Mouse (Mus musculus): Measurements from ENCODE around the gene Coro1c.
A peak's percentile ranks its signal among the peaks of the same experiment; 100 is the strongest.

Coro1c gene

DNA sequence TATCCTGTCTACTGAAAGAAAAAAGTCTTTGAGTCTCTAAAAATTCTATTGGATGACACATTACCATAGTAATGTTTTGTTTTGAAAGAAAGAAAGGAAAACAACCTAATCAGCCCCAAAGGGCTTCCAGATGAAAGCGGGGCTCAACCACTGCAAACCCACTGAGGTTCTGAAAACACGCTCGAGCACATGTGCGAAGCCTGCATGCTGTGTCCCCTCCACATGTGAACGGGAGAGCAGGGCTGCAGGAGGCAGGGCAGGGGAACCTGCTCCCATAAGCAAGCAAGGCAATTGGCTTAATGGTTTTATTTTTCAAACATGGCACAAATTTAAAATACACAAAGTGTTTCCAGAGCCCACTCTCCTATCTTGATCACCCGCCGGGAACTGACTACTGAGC, 51.9 kb downstream of the Coro1c start:
- no peak for DNase-seq (ENCODE audit: low spot score in 2 of 2)

DNA sequence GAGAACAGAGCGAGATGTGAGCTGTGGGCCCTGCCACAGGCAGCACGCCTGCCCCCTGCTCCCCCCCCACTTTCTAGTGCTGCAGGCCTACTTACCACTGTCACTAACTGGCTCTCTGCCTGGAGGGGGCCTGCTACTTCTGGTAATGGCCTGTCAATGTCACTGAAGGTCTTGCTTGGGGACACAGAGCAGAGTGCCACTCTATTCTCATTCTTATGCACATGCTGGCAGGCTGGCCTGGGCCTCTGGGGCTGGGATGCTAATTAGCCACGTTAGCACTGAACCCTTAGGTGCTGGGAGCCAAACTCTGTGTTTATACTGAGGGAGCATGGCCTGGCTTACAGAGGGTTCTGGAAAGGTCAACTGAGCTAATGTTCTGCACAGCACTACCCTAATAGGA, 52.9 kb downstream of the Coro1c start:
- no peak for DNase-seq (ENCODE audit: low spot score in 2 of 2)

DNA sequence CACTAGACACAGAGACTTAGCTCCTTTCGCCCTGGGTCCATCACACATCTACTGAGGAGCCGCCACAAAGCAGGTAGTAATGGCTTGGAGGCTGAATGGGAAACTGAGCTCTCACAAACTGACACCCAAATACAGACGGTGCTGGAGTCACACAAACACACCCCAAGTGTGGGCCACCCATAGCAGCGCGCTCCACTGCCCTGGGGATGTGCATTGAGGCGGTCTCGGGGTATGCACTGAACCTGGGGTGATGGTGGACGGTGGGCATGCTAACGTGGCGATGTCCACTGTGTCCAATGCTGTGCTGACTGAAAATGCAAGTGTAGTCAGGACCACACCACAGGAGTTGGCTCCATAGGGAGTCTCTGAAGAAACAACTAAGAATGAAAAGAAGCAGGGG, 53.4 kb downstream of the Coro1c start:
- DNase-seq (ENCODE audit: low spot score in 2 of 2), result no peak

DNA sequence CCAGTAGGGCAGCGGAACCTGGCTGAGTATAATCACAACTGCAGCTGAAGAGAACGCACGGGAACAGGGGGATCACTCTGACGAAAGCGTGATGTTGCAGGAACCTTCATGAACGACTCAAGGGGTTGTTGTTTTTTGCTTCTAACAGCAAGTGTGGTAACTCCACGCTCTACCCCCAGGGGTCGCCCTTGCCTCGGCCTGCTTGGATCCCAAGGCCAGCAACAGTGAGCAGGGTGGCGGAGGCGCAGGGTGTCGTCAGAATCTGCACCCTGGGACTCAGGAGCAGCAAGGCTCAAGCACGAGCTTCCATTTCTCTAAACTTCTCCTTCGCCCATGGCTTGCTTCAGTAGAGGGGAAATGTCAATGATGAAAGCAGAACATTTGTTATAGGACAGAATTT, 54.1 kb downstream of the Coro1c start:
- peak; percentile 61 to 77 for DNase-seq (ENCODE audit: low spot score in 2 of 2)

DNA sequence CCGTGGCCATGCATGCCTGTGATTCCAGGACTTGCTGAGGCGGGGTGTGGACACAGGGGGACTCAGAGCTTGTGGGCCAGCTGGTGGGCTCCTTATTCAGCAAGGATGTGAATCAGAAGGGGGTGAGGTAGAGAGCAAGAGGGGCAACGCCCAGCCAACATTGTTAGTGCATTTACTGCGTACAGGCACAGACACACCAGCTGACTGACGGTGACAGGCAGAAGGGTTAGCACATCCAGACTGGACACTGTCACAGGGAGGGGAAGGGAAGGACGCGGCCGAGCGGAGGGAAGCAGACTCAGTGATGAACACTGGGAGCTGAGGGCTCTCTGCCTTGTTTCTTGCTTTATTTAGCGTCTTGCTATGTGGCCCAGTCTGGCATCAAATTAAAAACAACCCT, 55.0 kb downstream of the Coro1c start:
- no peak for DNase-seq (ENCODE audit: low spot score in 2 of 2)

DNA sequence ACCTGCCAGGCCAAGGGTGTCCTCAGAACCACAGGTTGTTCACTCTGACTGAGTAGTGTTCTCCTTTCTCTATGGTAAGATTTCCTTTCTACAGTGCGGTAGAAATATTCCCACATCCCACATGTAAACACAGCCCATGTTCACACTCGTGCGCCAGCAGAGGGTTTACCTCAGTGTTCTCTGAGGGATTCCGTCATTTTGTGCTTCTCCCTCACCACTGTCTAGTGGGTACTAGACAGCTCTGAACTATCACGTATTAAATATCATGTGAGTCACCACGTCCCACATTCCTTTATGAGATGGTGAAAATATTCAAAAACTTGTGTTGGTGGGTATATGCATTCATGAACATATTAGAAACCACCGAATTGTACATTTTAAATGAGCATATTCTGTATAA, 56.1 kb downstream of the Coro1c start:
- no peak for DNase-seq (ENCODE audit: low spot score in 2 of 2)

DNA sequence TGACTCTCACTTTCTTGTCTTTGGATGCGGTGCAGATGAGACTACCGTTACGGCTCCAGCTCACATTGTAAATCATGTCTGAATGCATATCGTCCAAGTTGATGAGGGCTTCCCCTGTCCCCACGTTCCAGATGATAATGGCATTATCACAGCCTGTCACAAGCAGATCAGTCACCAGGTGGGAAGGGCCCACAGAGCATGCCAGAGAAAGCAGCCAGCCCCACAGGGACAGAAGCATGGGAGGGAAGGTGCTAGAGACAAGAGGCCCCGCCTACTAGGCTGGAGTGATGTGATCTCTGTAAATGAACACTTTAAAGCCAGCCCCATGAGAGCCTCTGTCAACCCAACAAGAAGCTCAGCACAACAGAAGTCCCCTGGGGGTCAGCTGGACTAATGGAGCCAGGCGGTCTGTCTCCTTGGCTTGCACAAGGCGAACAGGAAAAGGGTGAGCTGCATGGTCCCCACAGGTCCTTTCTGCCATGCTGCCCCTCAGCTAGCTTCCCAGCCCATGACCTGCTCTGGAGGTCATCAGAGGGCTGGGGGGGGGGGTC, 57.8 kb downstream of the Coro1c start:
- DNase-seq (ENCODE audit: low spot score in 2 of 2), result no peak

DNA sequence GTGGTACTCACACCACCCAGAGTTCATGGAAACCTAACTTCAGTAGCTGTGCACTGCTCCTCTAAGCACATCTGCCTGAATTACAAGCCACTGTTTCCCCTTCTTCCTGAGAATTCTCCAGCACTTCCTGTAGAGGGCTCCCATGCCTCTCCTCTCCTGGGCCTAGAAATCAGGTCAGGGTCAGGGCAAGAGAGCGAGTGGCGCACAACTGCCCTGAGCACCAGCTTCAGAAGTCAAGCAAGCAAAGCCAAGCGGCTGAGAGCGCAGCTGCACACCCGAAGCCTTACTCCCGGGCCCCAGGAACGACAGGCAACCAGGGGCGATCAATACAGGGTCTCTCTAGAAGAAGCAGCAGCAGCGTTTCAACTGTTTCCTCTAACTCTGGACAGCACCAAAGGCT, 60.9 kb downstream of the Coro1c start:
- no peak for DNase-seq (ENCODE audit: low spot score in 2 of 2)

DNA sequence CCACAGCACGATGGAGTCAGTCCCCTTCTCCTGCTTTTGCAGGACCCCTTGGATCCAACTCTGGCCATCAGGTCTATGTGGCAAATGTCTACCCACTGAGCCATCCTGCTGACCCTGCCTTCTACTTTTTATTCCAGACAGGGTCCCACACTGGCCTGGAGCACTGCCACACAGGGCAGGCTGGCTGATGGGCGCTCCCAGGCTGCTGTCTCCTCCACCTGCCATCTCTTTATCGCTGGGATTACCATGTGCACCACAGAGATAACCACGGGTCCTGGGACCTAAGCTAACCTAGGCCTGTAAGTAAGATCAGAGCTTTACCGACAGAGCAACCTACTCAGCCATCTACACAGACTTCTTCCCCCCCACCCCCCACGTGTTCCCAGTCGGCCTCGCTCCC, 61.9 kb downstream of the Coro1c start:
- no peak for DNase-seq (ENCODE audit: low spot score in 2 of 2)

DNA sequence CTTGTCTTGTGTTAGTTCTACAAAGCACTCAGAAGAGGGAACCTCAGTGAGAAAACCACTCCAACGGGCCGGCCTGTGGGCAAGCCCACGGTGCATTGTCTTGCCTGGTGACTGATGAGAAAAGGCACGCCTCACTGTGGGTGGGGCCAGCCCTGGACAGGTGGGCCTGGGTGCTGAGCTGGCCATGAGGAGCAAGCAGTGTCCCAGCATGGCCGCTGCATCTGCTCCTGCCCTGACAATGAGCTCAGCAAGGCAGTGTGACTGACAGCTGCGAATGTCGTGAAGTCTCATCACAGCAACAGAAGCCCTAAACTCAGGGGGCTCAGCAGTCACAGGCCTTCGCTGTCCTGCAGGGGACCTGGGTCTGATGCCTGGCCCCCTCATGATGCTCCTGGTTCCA, 62.9 kb downstream of the Coro1c start:
- no peak for DNase-seq (ENCODE audit: low spot score in 2 of 2)

DNA sequence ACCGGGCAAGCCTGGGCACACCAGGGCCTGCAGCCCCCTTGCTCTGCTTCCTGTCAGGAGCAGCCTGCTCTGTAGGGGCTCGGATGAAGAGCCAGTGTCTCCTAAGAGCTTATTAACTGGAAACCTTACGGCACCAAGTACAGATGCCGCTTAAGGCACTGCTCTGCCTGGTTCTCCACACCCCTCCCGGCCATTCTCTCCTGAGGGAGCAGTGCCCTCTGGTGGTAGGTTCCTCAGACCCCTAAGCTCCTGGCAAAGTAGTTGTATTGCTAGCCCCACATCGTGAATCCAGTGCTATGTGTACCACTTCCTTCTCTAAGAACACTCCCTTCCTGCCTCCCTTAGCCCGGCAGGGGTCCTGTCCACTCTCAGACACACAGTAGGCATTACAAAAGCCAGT, 63.8 kb downstream of the Coro1c start:
- peak in 1 of 2 experiments; percentile 68 for DNase-seq (ENCODE audit: low spot score in 2 of 2)

DNA sequence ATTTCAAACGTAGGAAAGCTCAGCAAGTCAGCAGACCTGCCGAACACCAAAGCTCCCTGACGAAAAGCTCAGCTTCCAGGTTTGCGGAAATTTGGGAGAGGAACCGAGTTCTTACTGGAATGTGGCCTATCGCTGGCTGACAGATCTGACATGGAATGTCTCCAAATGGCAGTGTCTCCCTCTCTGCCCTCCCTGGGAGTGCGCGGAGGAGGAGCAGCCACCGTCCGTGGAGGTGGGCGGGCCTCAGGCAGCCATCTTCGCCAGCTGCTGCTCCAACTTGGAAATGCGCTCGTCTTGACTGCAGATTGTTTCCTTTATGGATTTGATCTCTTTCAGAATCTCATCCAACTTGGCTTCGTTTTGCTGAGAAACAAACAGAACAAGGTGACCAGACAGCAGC, 64.5 kb downstream of the Coro1c start:
- DNase-seq (ENCODE audit: low spot score in 2 of 2), result no peak

DNA sequence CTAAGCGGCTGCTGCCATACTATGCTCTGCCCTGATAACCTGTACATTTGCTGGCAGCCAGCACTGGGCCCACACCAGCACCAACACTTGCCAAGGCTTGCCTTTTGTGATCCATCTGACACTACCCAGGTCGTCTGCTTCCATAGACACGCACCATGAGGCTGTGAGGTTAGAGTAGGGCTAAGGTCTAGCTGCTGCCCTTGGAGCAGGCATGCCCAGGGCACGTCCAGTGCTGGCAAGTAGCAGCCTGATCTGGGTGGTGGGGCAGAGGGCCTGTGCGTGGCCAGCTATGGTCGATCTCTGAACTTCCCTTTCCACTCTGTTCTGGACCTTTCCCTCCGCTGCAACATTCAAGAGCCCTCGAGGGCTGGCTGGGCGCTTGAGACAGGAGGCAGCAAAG, 65.7 kb downstream of the Coro1c start:
- no peak for DNase-seq (ENCODE audit: low spot score in 2 of 2)

DNA sequence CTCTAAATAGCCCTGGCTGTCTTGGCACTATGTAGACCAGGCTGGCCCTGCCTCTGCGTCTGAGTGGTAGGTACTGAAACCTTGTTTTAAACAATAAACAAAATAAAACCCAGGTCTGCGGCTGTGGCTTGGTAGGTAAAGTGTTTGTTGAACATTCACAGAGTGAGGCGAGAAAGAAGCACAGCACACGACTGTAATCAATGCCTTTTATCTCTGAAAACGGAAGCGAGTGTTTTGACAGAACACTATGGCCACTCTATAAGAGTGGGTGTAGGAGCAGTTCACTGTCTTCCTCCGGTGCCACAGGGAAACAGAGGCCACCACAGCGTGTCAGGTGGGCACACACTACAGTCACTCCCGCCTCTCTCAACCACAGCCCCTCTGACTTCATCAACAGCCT, 66.3 kb downstream of the Coro1c start:
- no peak for DNase-seq (ENCODE audit: low spot score in 2 of 2)

DNA sequence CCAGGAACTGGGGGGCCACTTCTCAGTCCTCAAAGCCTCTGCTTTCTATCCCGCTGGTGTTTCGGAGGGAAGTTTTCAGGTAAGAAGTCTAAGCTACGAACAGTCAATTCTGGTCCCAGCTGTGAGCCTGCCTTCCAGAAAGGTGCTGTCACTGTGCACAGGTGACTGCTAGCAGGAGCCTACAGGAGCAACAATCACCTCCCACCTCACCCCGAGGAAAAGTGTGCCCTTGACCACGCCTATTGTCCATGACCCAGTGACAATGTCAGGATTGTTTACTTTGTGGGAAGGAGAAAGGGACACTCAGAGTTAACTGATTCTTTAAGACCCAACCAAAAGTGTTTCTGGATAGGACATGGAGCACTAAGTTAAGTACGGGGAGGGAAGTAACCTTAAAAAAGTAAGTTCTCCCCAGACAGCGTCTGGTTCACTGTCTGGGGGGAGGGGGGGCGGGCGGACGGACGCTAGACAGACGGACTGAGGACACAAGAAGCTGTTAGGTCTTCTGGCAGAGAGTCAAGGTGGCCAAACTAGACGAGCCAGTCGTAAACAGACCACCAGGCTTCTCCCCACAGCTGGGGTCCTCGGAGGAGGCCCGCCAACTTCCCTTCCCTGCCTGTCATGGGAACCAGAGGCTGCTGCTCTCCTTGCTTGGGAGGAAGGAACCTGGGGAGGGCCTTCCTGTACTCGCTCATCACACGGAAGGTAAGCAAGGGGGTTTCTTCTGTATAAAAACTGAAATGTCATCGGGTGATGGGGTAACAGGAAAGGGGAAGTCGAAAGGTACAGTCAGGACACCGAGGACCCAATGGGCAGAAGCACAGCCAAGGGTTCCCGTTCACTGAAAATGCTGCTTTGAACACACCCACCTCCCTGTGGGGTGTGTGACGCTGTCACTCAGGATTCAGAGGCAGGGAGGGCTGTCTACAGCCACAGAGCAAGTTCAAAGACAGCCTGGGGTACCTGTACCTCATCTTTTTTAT, 67.0 kb downstream of the Coro1c start:
- peak in 1 of 2 experiments; percentile 50 for DNase-seq (ENCODE audit: low spot score in 2 of 2)

DNA sequence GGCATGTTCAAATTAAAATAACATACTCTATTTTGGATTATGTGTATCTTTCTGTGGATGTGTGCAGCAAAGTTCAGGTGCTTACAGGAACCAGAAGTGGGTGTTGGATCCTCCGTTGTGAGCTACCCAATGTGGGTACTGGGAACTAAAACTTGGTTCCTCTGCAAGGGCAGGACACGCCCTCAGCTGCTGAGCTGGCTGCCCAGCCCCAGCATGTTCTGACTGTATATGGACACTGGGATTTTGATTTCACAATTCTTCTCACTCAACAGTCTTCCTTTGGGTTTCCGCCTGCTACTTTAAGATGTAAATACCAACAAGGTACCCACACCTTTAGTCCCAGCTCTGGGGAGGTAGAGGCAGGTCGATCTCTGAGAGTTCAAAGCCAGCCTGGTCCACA, 68.1 kb downstream of the Coro1c start:
- no peak for DNase-seq (ENCODE audit: low spot score in 2 of 2)

DNA sequence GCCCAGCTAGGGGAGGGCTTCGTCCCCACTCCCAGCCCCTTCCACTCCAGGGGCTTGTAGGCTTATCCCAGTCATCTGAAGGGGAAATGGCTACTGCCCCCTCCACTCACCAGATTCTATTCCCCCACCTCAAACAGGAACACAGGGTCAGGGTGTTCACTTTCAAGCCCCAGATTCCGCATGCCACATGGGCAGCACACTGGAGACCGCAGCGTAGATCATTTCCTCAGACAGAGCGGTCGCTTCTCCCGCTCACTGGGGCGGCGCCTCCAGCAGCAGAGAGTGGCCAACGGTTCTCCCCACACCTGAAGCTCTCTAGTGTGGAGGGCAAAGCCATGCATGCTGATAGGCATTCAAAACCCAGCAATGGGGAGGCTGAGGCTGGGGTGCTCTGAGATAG, 71.6 kb downstream of the Coro1c start:
- DNase-seq (ENCODE audit: low spot score in 2 of 2), result no peak

DNA sequence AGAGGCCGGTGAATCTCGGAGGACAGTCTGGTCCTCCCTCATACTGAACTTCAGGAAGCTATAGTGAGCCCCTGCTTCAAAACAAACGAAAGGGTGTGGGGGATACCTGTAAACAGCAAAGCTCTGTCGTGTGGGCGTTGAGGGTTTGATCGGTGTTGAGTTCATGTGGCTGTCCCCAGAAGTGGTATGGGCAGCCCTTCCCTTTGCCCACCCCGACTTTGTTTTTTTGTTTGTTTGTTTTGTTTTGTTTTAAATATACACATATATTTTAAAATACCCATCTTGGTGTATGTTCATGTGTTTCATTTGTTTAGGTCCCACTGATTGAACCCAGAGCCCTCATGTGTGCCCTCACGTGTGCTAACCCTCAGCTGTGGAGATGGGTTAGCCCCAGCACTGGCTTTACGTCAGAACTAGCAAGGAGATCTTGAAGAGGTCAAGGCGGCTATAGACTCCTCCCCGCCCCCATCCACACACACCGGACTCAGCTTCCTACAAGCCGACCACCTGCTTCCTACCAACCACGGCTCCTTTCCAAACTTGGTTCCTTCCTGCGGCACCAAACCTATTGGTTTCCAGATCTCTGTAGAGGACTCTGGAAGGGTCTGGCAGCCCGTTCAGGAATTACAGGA, 75.1 kb downstream of the Coro1c start:
- DNase-seq (ENCODE audit: low spot score in 2 of 2), result no peak

DNA sequence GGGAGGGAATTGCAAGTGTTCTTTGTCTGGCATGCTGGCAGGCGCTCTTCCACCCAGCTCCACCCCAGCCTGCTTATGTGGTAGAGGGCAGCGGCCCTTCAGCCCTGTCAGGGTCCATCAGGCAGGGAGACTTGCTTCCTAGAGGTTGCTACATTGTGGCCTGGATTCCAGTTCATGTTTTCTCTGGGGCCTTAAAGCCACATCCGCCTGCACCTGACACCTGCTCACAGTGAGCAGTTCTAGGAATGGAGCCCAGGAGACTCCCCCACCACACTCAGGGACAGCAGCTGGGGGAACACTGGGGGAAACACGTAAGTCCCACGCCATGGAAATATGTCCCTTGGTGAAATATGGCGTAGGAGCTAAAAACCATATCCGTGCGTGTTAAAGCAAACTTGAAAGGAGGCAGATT, 76.1 kb downstream of the Coro1c start, which contains the start of gene Selplg:
Gene Selplg (minus strand): TSS at position 155 of the 412 bp plus-strand sequence.
- no peak for DNase-seq (ENCODE audit: low spot score in 2 of 2)

DNA sequence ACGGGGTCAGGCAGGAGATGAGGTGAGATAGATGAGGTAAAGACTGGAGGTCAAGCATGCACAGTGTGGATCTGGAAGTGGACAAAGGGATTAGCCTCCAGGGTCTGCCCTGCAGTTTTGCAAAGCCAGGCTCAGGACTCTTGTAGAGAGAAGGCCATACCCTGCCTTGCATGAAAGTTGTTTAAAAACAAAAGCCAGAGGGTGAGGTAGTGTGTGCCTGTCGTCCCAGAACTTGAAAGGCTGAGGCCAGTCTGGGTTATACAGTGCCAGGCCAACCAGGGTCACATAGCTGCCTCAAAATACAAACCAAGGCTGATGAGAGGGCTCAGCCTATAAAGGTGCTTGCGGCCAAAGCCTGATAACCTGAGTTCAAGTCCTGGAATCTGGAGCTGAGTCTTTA, 76.8 kb downstream of the Coro1c start:
- DNase-seq (ENCODE audit: low spot score in 2 of 2), result no peak

DNA sequence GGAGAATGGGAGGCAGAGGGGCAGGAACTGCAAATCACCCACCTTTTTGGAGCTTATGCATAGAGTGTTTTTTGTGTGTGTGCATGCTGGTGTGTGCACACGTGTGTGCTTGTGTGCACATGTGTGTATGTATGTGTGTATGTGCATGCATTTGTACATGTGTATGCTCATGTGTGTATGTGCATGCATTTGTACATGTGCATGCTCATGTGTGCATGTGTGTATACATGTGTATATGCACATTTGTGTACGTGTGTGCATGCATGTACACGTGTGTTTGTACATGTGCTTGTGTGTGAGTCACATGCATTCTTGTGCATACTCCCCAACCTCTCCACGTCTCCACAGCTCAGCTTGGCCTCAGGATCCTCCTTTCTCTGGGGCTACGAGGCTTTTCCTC, 77.8 kb downstream of the Coro1c start:
- DNase-seq (ENCODE audit: low spot score in 2 of 2), result no peak

DNA sequence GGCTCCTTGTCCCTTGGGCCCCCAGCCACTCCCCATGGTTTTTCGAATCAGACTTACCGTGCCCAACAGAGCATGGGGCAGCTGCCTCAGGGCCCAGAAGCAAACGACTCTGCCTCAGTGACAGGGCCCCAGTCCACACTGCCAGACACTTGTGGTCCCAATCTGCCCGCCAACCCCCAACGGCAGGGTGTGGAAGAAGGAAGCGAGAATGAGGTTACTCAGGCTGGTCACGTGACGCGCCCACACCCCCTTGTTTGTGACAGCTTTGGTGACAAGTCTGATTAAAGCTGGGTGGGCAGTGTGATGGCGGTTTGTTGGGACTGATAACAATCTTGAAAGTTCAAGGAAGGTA, 78.3 kb downstream of the Coro1c start:
- DNase-seq (ENCODE audit: low spot score in 2 of 2), result peak in 1 of 2 experiments; percentile 57

All from frontal cortex, postnatal 10 days (tissue).